Mouse (Mus musculus): ENCODE measurements at regions not wholly inside any gene's neighbourhood (a gene's known extent, or its start where the extent isn't known, plus 50 kb on each side); places are given as distances from the start of the nearest gene placed in this dataset.

DNA sequence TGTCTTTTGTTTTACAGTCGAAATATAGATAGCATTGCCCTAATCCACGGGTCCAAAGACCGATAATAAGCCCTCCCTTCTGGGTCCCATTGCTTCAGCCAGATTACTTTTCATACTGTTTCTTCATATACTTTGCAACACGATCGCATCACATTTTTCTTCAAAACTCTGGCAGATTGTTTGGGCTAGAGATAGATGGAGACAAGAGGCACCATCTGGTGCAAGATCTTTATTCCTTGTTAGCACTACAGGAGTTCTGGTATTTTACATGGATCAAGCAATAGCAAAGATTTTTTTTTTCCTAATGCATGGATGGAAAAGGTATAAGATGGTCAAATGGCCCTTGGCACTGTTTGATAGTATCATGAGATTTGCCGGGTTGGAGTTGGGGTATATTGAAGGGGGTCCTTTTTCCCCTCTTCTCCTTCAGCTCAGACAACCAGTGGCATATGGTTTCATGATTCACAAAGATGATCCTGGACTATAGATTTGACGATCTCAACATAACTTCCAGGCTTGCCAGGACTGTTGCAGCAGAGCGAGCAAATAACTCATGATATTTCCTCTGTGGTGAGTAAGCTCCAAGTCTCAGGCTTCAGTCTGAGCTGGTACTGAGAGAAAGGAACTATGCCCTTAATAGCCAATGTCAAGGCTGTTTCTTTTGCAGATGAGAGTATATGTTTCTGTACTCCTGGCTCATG, 127.6 kb upstream of the Mef2c start:
- TF ChIP-seq GATA4 (IDR thresholded peaks at IDR 0.05; ENCODE audit: insufficient replicate concordance, low read length) = no peak

DNA sequence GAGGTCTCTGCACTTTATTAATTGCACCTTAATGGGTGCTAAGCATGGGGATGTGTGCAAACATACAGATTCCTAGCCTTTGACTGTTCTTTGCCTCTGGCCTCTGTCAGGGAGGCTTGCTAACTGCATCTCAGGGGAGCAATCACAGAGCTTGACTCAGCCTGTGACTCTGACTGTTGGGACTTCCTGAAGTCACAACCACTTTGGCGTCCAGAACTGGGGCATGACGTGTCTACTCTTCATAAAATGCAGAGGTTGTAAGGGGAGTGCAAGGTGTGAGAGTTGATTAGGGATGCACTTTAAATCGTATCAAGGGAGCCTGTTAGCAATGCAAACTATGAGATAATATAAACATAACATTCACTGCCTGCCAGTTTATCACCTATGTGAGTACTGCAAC, 125.2 kb upstream of the Mef2c start:
- no peak for TF ChIP-seq GATA4 (IDR thresholded peaks at IDR 0.05; ENCODE audit: insufficient replicate concordance, low read length)

DNA sequence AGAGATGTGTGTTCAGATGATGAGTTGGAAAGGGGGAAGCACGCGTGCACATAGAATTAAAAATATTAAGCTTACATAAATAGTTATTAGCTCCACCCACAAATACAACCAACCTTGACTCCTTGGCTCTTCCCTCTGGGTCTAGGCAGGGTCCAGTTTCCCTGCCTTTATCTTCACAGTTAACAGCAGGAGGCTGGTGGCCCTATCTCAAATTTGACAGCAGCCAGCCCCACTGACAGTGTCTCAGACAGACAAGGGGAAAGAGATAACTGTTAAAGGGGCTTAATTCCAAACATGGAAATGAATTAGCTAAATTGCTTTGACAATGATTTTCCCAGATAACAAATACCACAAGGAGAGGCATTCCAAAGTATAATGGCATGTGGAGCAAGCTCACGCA, 121.2 kb upstream of the Mef2c start:
- no peak for TF ChIP-seq GATA4 (IDR thresholded peaks at IDR 0.05; ENCODE audit: insufficient replicate concordance, low read length)

DNA sequence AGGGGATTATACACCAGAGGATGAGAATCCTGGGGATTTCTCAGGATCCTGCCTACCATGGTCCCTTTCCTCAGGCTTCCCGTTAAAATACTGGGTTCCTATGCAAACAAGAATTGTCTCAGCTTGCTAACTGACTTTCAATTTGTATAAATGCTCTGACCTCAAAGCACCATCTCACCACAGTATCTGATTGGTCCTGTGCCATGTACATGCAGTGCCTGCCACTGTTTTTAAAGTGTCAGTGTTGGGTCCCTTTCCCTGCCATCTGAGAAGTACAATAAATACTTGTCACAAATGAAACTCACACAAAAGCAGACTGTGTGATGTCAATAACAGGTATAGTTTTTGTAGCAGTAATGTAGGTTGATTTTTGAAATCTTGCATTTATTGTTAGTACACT, 109.1 kb upstream of the Mef2c start:
- no peak for TF ChIP-seq GATA4 (IDR thresholded peaks at IDR 0.05; ENCODE audit: insufficient replicate concordance, low read length)

DNA sequence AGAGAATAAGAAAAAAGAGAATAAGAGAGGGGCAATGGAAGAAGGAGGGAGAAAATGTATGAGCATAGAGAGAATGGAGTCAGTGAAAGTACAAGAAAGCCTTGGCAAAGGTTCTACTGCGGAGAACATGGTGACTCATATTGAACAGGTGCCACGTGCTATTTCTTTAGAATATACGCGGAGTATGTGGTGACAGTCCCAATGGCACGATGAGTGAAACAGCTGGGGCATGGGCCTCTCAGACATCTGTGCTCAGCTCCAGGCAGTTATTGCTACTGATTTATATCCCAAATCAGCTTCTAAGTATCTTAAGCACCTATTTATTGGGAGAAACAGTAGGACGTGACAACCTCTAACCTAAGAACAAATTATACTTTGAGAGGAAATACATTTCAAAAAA, 104.5 kb upstream of the Mef2c start:
- no peak for TF ChIP-seq GATA4 (IDR thresholded peaks at IDR 0.05; ENCODE audit: insufficient replicate concordance, low read length)

DNA sequence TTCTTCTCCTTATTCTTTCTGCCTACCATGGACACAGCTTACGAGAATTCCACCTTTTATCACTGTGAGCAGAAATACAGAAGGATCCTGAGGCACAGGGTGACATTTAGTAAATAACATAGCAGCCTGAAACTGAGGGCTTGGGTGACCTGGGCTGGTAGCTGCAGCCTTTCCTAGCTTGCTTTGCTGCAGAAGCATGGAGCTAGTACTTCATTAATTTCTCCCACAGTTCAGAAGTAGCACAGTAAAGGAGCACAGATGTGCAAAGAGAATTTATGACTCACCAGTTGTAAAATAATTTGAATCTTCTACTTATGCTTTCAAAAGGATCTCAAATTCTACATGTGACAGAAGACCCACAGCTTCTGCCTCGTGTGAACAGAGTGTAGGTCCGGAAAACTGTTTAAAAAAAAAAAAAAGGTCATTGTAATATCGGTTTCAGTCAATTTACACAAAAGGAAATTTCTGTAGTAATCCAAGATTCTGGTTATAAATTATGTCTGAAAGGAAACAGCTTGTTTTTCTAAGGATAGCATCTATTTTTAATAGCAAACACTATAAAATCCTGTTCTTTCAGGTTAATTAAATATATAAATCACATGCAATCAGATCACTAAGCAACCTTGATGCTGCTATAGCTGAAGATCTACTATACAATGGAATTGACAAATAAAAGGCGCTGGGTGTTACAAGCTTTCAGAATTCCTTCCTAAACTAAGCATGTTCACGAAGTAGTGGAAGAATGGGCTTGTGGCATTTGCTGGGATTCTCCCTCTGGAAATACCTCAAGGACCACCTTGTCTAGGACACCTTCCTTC, 64.0 kb upstream of the Mef2c start:
- TF ChIP-seq GATA4 (IDR thresholded peaks at IDR 0.05; ENCODE audit: insufficient replicate concordance, low read length) = no peak

DNA sequence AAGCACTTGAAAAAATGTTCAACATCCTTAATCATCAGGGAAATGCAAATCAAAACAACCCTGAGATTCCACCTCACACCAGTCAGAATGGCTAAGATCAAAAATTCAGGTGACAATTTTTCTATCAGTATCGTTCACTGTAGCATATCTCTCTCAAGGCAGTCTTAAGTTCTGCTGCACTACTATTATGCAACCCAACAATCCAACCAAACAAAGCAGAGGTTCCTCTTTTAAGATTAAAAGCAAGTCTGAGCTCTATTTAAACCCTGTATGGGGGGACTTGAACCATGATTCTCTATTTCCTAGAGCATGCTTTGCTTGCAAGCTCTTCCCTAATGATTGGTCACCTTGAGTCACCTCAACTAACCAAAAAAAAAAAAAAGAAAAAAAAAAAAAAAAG, 59.6 kb upstream of the Mef2c start:
- TF ChIP-seq GATA4 (IDR thresholded peaks at IDR 0.05; ENCODE audit: insufficient replicate concordance, low read length) = no peak

DNA sequence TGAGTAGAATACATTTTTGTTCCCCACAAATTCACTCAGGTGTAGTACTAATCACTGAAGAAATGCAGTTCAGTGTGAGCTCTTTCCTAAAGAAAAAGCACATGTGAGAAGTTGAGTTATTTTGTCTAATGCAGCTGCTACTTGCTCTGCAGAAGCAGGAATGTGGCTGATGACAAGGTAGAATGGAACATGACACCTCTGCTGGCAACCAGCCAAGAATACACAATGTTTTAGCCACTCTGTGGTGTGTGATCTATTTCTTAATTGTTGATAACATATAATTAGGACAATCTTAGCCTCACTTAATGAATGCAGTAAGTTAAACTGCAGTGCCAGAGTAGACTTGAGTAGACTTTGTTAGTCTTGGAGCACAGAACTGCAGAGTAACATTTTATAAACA, 53.0 kb upstream of the Mef2c start:
- no peak for TF ChIP-seq GATA4 (IDR thresholded peaks at IDR 0.05; ENCODE audit: insufficient replicate concordance, low read length)

DNA sequence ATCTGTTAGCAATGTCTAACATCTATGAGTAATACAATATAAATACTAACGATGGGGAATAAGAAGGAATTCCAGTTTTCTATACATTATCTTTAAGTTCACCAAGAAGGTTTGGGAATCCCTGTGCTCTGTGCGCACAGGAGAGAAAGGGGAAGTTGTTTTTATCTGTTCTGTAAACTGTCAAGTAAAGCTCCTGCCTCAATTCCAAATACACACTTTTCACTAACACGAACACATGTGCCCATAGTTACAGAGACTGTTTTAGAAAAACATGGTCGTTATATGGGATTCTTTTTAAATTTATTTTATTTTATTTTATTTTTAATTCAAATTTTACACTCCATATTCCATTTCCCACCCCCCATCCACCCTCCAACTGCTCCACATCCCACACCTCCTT, 50.8 kb upstream of the Mef2c start:
- TF ChIP-seq GATA4 (IDR thresholded peaks at IDR 0.05; ENCODE audit: insufficient replicate concordance, low read length) = no peak

All from liver, adult (tissue).